Mouse (Mus musculus) c-Kit-positive CD71-positive TER-119-negative erythroid progenitor cells, embryonic 14.5 days (primary cell): Measurements from ENCODE around the gene Skida1.
"Not testable (repeated sequence)": the region's sequence is repeated elsewhere in the genome, so short reads cannot be mapped to it uniquely, and the experiment has no call there.

Source experiments
- DNase-seq: peaks from one replicate; pipeline ENCODE4 v3.0.0-alpha.2; 2013; ENCODE audit warnings: low read depth

Skida1 gene

DNA sequence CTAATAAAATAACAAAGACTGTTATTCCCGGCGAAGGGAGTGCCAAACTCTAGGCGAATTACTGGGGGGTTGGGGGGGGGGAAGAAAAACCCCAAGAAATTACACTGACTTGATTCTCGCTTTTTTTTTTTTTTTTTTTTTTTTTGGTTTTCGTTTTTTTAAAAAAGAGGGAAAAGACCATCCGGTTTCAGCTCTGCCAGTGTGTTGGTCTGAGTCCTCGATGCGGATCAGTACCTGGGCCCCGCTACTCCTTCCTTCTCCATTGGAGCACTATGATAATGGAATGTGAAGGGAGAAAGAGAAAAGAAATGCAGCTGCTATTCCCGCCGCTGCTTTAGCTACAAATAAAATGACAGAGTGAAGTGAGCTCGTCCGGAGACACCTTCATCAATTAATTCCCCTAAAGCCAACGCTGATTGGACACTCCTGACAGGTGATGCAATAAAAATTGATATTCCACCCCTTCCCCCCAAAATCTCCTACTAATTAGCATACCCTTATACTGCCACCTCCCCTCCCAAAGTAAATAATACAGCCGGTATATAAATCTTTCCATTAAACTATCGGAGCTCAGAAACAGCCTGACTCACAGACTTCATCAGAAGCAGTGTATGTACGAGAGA lies at the start of gene Skida1:
Gene Skida1, minus strand, starts transcription at position 599 of the 623 bp plus-strand sequence.
- DNase-seq = no peak

DNA sequence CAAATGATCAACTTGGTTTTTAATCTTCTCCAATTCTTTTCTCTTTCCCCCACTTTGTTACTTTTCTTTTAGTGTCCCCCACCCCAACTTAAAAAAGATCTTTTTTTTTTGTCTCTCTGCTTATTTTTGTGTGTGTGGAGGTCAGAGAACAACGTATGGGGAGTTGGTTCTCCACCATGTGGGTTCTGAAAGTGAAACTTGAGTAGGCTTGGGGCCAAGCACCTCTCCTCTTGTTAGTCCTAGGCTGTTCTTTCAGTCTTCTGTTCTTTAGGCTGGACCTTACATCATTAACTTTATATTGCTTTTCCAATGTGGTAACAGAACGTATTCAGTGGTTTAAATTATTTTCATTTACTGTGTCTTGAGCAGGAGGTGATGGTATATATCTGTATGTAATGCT lies 47.0 kb upstream of the Skida1 start:
- DNase-seq = no peak

DNA sequence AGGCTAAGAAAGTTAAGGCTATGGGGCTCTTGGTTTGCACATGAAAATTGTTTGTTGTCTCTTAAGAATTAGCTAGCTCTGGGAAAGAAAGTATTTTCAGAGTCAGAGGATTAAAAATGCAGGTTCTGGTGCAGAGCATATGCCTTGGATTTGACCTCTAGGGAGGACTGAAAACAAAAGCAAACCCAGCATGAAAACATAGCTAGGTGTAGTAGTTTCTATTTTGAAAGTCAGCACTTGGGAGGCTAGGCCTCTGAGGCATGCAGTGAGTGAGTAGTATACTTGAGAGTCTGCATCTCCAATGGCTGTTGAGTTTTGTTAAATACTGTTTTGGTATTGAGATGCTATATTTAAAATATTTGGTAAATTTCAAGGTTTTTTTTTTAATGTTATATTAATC lies 45.5 kb upstream of the Skida1 start:
- DNase-seq = no peak

DNA sequence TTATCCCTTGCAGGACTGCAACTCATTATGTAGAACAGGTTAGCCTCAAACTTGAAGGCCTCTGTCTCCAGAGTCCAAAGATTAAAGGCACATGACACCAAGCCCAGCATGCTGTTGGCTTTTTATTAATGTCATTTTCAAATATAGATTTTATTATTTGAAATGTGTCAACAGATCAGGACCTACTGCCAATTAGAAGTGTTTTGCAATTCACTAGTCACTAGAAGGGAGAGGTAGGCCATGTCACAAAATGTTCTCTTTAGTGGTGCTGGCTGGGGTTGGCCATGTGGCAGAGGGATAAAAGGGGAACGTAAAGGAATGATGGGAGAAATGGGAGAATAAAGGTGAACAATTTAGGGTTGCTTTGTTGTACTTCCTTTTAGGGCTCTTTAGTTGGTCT lies 45.0 kb upstream of the Skida1 start:
- DNase-seq = no peak

- DNase-seq = not testable (repeated sequence)
These were observed 38.8 kb upstream of the Skida1 start for GRCm38 (mm10) chr2:18087695-18088094.

- no peak for DNase-seq
These were observed 31.5 kb upstream of the Skida1 start for GRCm38 (mm10) chr2:18080182-18080860.

GRCm38 (mm10) chr2:18071947-18072346 lies 23.1 kb upstream of the Skida1 start:
- no peak for DNase-seq

DNA sequence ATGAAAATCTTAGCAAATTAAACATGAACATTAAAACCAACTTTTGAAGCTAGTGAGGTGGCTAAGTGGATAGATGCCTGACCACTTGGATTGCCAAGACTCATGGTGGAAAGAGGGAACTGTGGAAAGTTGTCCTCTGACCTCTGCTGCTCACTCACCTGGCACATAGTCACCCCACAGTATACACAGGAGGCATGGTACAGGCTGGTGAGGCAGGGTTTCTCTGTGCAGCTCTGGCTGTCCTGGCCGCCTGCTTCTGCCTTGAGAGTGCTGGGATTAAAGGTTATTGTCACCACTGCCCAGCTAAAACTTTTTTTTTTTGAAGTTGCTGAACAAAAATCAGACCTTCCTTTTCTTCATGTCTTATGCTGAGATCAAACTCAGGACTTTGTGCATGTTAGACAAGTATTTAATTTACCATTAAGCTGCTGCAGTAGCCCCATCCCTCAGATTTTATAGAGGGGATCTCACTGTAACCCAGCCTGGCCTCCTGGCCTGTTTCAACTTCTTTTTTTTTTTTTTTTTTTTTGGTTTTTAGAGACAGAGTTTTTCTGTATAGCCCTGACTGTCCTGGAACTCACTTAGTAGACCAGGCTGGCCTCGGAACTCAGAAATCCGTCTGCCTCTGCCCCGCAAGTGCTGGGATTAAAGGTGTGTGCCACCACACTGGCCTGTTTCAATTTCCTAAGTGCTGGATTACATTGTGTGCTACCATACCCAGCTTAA lies 19.4 kb upstream of the Skida1 start:
- no peak for DNase-seq

DNA sequence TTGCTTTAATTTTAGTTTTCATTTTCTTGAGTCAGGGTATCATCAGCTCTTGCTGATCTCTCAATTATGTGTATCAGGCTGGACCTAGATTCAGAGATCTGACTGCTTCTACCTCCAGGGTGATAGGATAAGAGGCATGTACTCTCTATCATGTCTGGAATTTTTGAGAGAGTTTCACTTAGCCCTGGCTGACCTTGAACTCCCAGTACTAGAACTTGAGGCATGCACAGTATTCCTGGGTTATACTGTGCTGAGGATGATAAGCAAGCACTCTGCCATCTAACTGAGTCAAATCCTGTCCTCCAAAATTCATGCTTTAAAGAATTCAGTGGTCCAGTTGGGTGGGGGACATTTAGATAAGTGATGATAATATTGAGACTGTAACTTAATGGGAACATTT lies 17.6 kb upstream of the Skida1 start:
- no peak for DNase-seq

DNA sequence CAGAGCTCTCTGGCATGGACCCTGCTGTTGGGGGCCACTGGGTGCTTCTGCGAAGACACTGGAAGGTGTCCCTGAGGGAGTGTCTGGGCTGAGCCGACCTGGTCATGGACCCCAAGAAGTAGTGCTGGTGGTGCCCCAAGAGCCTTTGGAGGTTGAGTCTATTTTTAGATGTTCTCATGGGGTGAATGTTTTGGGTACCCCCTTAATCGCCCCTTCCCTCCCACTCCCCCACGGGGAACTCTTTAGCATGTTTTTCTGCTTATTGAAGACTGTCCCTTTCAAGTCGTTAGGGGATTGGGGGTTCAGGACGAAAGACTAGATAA lies 16.8 kb upstream of the Skida1 start:
- DNase-seq = no peak

GRCm38 (mm10) chr2:18064941-18065707 lies 16.3 kb upstream of the Skida1 start:
- no peak for DNase-seq

DNA sequence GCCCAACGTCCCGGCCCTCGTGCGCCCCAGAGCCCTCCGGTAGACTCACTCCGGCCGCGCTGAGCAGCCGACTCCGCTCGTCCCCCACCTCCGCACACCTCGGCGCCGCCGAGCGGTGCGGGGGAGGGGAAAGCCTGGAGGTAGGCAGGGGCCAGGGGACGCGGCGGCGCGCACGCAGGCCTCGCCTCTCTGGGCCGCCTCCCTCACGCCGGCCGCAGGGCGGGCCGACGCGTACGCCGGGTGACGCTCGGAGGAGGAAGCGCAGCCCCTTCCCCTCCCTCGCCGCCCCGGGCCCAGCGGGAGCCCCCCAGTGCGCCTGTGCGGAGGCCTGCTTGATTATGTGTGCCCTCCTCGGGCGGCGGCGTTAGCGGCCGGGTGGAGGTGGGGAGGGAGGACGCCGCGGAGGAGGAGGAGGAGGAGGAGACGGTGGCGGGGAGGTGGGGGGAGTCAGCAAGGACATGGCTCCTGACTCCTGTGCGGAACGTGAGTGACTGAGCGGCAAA lies 15.6 kb upstream of the Skida1 start:
- peak; percentile 78 for DNase-seq

DNA sequence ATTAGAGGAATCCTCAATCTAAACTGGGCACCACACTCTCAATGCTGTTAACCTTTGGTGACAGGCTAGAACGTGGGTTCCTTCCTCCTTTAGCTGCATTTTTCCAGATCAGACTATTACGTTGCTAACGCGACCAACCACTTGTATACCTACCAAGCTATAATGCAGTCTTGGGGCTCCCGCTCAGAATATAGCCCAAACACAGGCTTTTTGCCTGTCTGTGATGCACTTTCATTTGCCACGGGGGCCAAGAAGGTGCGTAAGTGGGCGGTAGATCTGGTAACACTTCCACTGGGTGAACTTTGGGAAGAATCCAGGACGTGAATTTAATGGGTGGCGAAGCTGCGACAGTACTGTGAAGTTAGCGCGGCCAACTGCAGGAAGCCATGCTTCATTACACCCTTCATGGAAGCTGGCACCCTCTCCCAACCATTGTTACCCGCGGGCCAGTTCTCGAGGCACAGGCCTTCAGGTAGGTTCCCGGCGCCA lies 15.0 kb upstream of the Skida1 start:
- no peak for DNase-seq

DNA sequence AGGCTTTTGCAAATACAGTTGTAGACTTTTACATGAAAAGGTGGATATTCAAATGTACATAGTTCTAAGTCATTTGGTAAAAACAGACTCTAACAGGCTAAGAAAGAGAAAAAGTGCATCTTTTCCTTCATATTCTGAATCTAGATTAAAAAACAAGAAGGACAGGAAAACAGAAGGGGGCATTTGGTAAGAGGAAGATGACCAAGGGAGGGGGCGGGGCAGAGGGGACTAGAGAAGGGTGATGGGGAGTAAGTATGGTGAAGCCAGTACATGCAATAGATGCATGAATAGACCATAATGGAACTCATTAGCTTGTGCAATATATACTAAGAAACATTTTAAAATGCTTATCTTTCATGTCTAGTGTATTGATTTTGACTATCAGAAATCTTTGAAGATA lies 11.5 kb upstream of the Skida1 start:
- DNase-seq = no peak

DNA sequence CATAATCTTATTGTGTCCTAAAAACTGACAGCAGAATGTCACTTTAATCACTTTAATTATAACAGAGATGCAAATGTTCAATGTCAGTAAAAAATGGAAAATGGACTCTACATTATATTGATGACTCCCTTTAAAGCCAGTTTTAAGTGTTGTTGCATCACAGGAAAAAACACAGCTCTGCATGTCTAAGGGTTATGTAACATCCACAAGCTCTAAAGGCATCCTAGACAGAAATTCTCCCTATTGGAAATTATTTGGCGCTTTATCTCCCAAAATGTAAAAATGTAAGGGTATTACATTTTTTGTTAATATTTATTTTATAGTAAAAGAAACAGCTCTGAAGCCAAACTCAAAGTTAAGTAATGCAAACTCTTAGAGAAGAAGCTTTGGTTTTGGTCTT lies 11.0 kb upstream of the Skida1 start:
- no peak for DNase-seq

- no peak for DNase-seq
These were observed 10.2 kb upstream of the Skida1 start for GRCm38 (mm10) chr2:18059063-18059462.

DNA sequence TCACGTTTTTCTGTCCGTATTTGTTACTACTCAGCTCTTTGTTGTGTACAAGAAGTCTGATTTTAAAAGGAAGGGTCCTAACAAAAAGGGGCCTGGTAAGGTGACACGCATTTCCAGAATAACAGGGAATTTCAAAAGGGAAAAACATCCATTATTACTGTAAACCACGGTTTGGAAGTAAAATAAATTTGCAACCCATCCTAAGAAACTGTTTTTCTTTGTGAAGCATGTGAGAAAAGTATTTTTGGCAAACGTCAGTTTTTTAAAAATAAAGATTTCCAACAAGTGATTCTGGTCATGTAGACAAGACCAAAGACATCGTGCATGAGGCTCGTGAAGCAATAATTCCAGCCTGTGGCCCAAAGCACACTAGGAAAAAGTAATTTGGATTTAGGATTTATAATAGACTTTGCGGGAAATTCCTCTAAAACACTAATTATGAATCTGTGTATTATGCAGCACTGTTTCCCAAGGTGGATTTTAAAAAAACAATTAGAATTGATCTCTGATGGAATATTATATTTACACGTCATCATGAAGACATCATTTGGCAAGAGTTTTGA lies 9.4 kb upstream of the Skida1 start:
- no peak for DNase-seq

GRCm38 (mm10) chr2:18057336-18058145 lies 8.7 kb upstream of the Skida1 start:
- DNase-seq = no peak

DNA sequence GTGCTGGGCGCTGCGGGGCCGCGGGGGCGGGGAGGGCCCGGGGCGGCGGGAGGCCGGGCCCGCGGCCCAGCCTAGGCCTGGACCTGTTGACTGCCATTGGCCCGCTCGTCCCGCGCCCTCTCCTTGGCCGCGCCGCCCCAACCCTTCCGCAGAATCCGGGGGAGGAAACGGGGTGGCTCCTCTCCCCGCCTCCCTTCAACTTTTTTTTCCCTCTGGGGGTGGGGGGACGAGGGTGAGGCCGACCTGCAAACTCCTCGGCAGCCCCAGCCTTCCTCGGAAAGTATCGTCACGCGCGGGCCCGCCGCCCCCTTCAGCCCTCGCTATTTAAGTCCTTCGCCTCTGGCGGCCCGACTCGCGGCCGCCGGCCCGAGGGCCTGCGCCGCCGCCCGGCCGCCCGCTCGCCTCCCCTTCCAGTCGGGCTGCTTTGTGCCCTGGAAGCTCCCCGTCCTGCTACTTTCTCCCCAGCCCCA lies 8.0 kb upstream of the Skida1 start:
- peak; percentile 88 for DNase-seq

GRCm38 (mm10) chr2:18055929-18056785 lies 7.3 kb upstream of the Skida1 start:
- peak; percentile 79 for DNase-seq
